Comparison of ENCODE assay signal across 21 mouse cellular contexts in genomic region chr6:92030646-92031045, GRCm38 (mm10). TPM values are rescaled to one million over a fixed set of nuclear protein-coding genes. Genes with fewer than 3 reads are reported as not detected.
DNase-seq lines count a peak whose midpoint lies in the region; ATAC-seq and TF ChIP-seq lines count a peak whose summit lies in the region.
"Had no signal": no experiment of that assay in that cellular context is flagged by ENCODE, and none has a peak within 500 bp of the region (broad histone marks: within the 10 kb centered on the region; RNA-seq: fewer than 3 reads in every experiment).

No protein-coding gene starts in this region.

- WGBS in kidney, adult 2 months = 56% methylated on average over 8 of the region's 8 CpGs
- 64% methylated on average over 8 of the region's 8 CpGs for WGBS in kidney, embryonic 16.5 days
- 58% methylated on average over 8 of the region's 8 CpGs for WGBS in lung, embryonic 14.5 days
- WGBS in hindbrain, embryonic 12.5 days = 79% methylated on average over 8 of the region's 8 CpGs

- peak; percentile 61 for DNase-seq in kidney, adult 2 months
- peak; percentile 8 for DNase-seq in lung, embryonic 14.5 days
- no peak for DNase-seq in lung, postnatal 25 days (ENCODE audit: low spot score)
- DNase-seq in lung, postnatal 10 days = peak; percentile 47
- DNase-seq: cerebellum, adult 18-20 months; cerebellum, postnatal 25 days; gastrocnemius, postnatal 36 days; right cerebral cortex, postnatal 25 days; thymus, adult 2 months had no signal

- no peak for TF ChIP-seq POLR2A in kidney, adult 2 months (IDR thresholded peaks at IDR 0.05; ENCODE audit: low read depth, low read length)

- peaks cover 2% of the 10 kb centered on the region; the same call in 1 of the 2 replicates for H3K4me1 ChIP-seq in kidney, adult 2 months (ENCODE audit: control insufficient read depth, insufficient read depth, low read length)
- peaks cover 10% of the 10 kb centered on the region for H3K4me1 ChIP-seq in kidney, embryonic 16.5 days (ENCODE audit: insufficient read depth, low read length)
- peaks cover 7% of the 10 kb centered on the region; the same call in 1 of the 2 replicates for H3K4me1 ChIP-seq in lung, embryonic 14.5 days (ENCODE audit: insufficient read depth)
- peaks cover 4% of the 10 kb centered on the region; the same call in 1 of the 2 replicates for H3K4me1 ChIP-seq in hindbrain, embryonic 12.5 days

- no peak overlapping the region for H3K27ac ChIP-seq in kidney, adult 2 months (ENCODE audit: insufficient read depth, low read depth, low read length)
- no peak overlapping the region for H3K27ac ChIP-seq in kidney, embryonic 16.5 days (ENCODE audit: low read length)
- H3K27ac ChIP-seq in lung, embryonic 14.5 days (ENCODE audit: low read depth) = no peak overlapping the region
- no peak overlapping the region for H3K27ac ChIP-seq in hindbrain, embryonic 12.5 days
- H3K27ac ChIP-seq: embryonic facial prominence, embryonic 15.5 days; hindbrain, embryonic 10.5 days; layer of hippocampus, adult 2 months; neural tube, embryonic 15.5 days; stomach, embryonic 15.5 days had no signal

- no peaks in the 10 kb centered on the region for H3K36me3 ChIP-seq in kidney, adult 2 months (ENCODE audit: control insufficient read depth, insufficient read depth, low read length)
- H3K36me3 ChIP-seq in kidney, embryonic 16.5 days (ENCODE audit: insufficient read depth, low read length) = no peaks in the 10 kb centered on the region
- H3K36me3 ChIP-seq in lung, embryonic 14.5 days (ENCODE audit: insufficient read depth) = no peaks in the 10 kb centered on the region
- no peaks in the 10 kb centered on the region for H3K36me3 ChIP-seq in hindbrain, embryonic 12.5 days
- H3K36me3 ChIP-seq: embryonic facial prominence, embryonic 15.5 days; hindbrain, embryonic 10.5 days; neural tube, embryonic 15.5 days; stomach, embryonic 15.5 days had no signal

- no peaks in the 10 kb centered on the region for H3K9me3 ChIP-seq in kidney, embryonic 16.5 days (ENCODE audit: low read length)
- H3K9me3 ChIP-seq in lung, embryonic 14.5 days (ENCODE audit: low read depth, low read length) = no peaks in the 10 kb centered on the region
- no peaks in the 10 kb centered on the region for H3K9me3 ChIP-seq in hindbrain, embryonic 12.5 days (replicated peaks)
- H3K9me3 ChIP-seq: embryonic facial prominence, embryonic 15.5 days; hindbrain, embryonic 10.5 days; neural tube, embryonic 15.5 days; stomach, embryonic 15.5 days had no signal

- ATAC-seq in kidney, embryonic 16.5 days (ENCODE audit: low FRiP score, low TSS enrichment) = no peak
- ATAC-seq in lung, embryonic 14.5 days (ENCODE audit: insufficient read depth) = no peak
- ATAC-seq in megakaryocyte, adult 5-6 weeks (ENCODE audit: poor library complexity, severe bottlenecking) = no peak
- no peak for ATAC-seq in hindbrain, embryonic 12.5 days (ENCODE audit: low FRiP score)
- ATAC-seq: forebrain, embryonic 16.5 days; inflammation-experienced regulatory T-cells, adult 6 months; midbrain, embryonic 16.5 days had no signal

- no peak overlapping the region for H3K4me2 ChIP-seq in kidney, embryonic 16.5 days (replicated peaks; ENCODE audit: low read depth, low read length)
- H3K4me2 ChIP-seq in lung, embryonic 14.5 days = no peak overlapping the region
- H3K4me2 ChIP-seq in hindbrain, embryonic 12.5 days (replicated peaks) = no peak overlapping the region
- H3K4me2 ChIP-seq: embryonic facial prominence, embryonic 15.5 days; neural tube, embryonic 15.5 days; stomach, embryonic 15.5 days had no signal

- TF ChIP-seq CTCF in kidney, adult 2 months (conservative IDR thresholded peaks at IDR 0.05; ENCODE audit: insufficient read depth, insufficient read length, low read depth, low read length) = no peak
- TF ChIP-seq CTCF in lung, embryonic 14.5 days (IDR thresholded peaks at IDR 0.05; ENCODE audit: low read depth) = no peak

- H3K4me3 ChIP-seq in kidney, adult 2 months (ENCODE audit: insufficient read depth, low read depth, low read length) = no peak overlapping the region
- no peak overlapping the region for H3K4me3 ChIP-seq in kidney, embryonic 16.5 days (ENCODE audit: low read length)
- H3K4me3 ChIP-seq in lung, embryonic 14.5 days (ENCODE audit: low read depth, low read length) = no peak overlapping the region
- H3K4me3 ChIP-seq in hindbrain, embryonic 12.5 days = no peak overlapping the region
- H3K4me3 ChIP-seq: embryonic facial prominence, embryonic 15.5 days; hindbrain, embryonic 10.5 days; layer of hippocampus, adult 2 months; neural tube, embryonic 15.5 days; stomach, embryonic 15.5 days had no signal

- H3K9ac ChIP-seq in kidney, embryonic 16.5 days (replicated peaks; ENCODE audit: low read length) = no peak overlapping the region
- H3K9ac ChIP-seq in lung, embryonic 14.5 days = no peak overlapping the region
- no peak overlapping the region for H3K9ac ChIP-seq in hindbrain, embryonic 12.5 days
- H3K9ac ChIP-seq: embryonic facial prominence, embryonic 15.5 days; neural tube, embryonic 15.5 days; stomach, embryonic 15.5 days had no signal

- H3K27me3 ChIP-seq in kidney, adult 2 months (replicated peaks; ENCODE audit: control insufficient read depth, insufficient read depth, low read length) = no peaks in the 10 kb centered on the region
- H3K27me3 ChIP-seq in kidney, embryonic 16.5 days (ENCODE audit: insufficient read depth, low read length) = no peaks in the 10 kb centered on the region
- H3K27me3 ChIP-seq in lung, embryonic 14.5 days (ENCODE audit: insufficient read depth, low read length) = no peaks in the 10 kb centered on the region
- no peaks in the 10 kb centered on the region for H3K27me3 ChIP-seq in hindbrain, embryonic 12.5 days
- H3K27me3 ChIP-seq: embryonic facial prominence, embryonic 15.5 days; neural tube, embryonic 15.5 days; stomach, embryonic 15.5 days had no signal

RNA-seq across cellular contexts. Expression of gene Fgd5, which starts 52.0 kb away (rescaled TPM):
- polyA plus RNA-seq in kidney, adult 2 months (2012; rRNA removed) = 11.6 and 12.2 TPM in 2 replicates
- 20.8 and 22.9 TPM in 2 replicates for polyA plus RNA-seq in kidney, embryonic 16.5 days (2015; fragmentation: Nextera tagmentation; extraction: Ambion mirVana)
- 15.6 and 16.9 TPM in 2 replicates for polyA plus RNA-seq in lung, embryonic 14.5 days (2014; fragmentation: Nextera tagmentation; extraction: Ambion mirVana)
- total RNA-seq in megakaryocyte, adult 5-6 weeks (2015) = not detected in 2 replicates
- not detected in 2 replicates for total RNA-seq in megakaryocyte, adult 5-6 weeks (2017)
- polyA plus RNA-seq in hindbrain, embryonic 12.5 days (2016; fragmentation: Nextera tagmentation; extraction: Ambion mirVana) = 13.3 and 13.7 TPM in 2 replicates
- total RNA-seq: megakaryocyte-erythroid progenitor cell, adult 5-6 weeks had no signal
- polyA plus RNA-seq: inflammation-experienced regulatory T-cells, adult 6 months had no signal
